Mouse (Mus musculus) liver, embryonic 14.5 days (tissue): ENCODE results near the gene Parva.

Source experiments
- CTCF ChIP-seq: IDR thresholded peaks from 2 replicates; pipeline ENCODE4 v1.5.1; 2016; ENCODE audit warnings: antibody characterized with exemption, low read depth, control low read depth
- EP300 ChIP-seq: IDR thresholded peaks from 2 replicates; pipeline ENCODE4 v1.6.1; 2016; ENCODE audit warnings: antibody characterized with exemption, low read depth

- TF ChIP-seq CTCF (no peak), EP300 (no peak)
Observed at GRCm38 (mm10) chr7:112503448-112503847, 76.1 kb downstream of the Parva start.
